Mouse (Mus musculus) neural tube, embryonic 14.5 days (tissue): ENCODE measurements around the gene Fbxo22. TPM values are rescaled to one million over a fixed set of nuclear protein-coding genes. Genes with fewer than 3 reads are reported as not detected.

Experiments
- ATAC-seq: fragments of 200-750 bp; cut with Nextera tagmentation; 2 replicates; pipeline ENCODE4 v1.8.0; 2017; ENCODE audit warnings: low read depth, mild to moderate bottlenecking, moderate TSS enrichment, moderate library complexity
- H3K27ac ChIP-seq: fragments of 300-500 bp; sonication (generic); 2 replicates; pipeline ENCODE4 v1.5.1; 2014; ENCODE audit warnings: low read depth, mild to moderate bottlenecking, control low read depth, low read length, moderate library complexity, mixed read lengths
- H3K27me3 ChIP-seq: fragments of 300-500 bp; sonication (generic); 2 replicates; pipeline ENCODE4 v1.6.1; 2014; ENCODE audit warnings: low read length; ENCODE audit not compliant: control insufficient read depth, insufficient read depth
- H3K36me3 ChIP-seq: fragments of 300-500 bp; sonication (generic); 2 replicates; pipeline ENCODE4 v1.6.1; 2014; ENCODE audit warnings: low read length, mixed read lengths; ENCODE audit not compliant: control insufficient read depth, insufficient read depth
- H3K4me1 ChIP-seq: fragments of 300-500 bp; sonication (generic); 2 replicates; pipeline ENCODE4 v1.6.1; 2014; ENCODE audit warnings: low read length; ENCODE audit not compliant: control insufficient read depth, insufficient read depth
- H3K4me2 ChIP-seq: fragments of 300-500 bp; sonication (generic); 2 replicates; pipeline ENCODE4 v1.6.1; 2014; ENCODE audit warnings: mild to moderate bottlenecking, low read depth, low read length, control low read depth
- H3K4me3 ChIP-seq: fragments of 300-500 bp; sonication (generic); 2 replicates; pipeline ENCODE4 v1.5.1; 2014; ENCODE audit warnings: low read depth, low read length, control low read depth, mixed read lengths
- H3K9ac ChIP-seq: fragments of 300-500 bp; sonication (generic); replicated peaks from 2 replicates; pipeline ENCODE4 v1.6.1; 2014; ENCODE audit warnings: low read depth, mild to moderate bottlenecking, control low read depth, low read length, mixed read lengths
- H3K9me3 ChIP-seq: fragments of 300-500 bp; sonication (generic); 2 replicates; pipeline ENCODE4 v1.6.1; 2016; ENCODE audit warnings: low read length; ENCODE audit not compliant: control insufficient read depth
- WGBS: fragments of 180-500 bp; shearing (Covaris S2); extraction: QIAGEN DNeasy Blood & Tissue Kit; methylation state at CpG from one replicate; pipeline ENCODE4 v1.1.7; 2014; 5-methylcytosine and 5-hydroxymethylcytosine counted together
- polyA plus RNA-seq: library from polyadenylated mRNA; unstranded; fragments of >200 nt; fragmentation: Nextera tagmentation; extraction: Ambion mirVana; gene quantifications from 2 replicates; pipeline ENCODE4 v1.2.1, GENCODE M21; 2014

The Fbxo22 gene
- polyA plus RNA-seq, 1 experiment from 2014 or later: 85.6 TPM

DNA sequence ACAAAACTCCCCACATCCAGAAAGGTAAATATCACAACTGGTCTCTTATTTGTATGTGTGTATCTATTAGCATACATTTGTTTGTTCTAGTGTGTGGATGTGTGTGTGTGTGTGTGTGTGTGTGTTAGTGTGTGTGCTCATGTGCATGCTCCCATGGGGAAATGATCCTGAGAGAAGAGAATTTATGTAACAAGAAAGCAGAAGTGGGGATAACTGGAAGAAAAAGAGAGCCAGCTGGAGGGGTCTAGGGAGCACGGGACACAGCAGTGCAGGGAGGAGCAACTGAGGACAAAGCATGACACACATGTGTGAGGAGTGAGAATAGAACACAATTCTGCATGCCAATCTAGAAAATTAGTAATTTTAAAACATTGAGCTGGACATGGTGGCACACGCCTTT, 48.4 kb downstream of the Fbxo22 start:
- Histone ChIP-seq H3K4me2 (no peak overlapping the region), H3K9me3 (no peaks in the 10 kb centered on the region), H3K36me3 (no peaks in the 10 kb centered on the region), H3K4me3 (no peak overlapping the region), H3K27ac (no peak overlapping the region), H3K27me3 (no peaks in the 10 kb centered on the region), H3K9ac (no peak overlapping the region), H3K4me1 (no peaks in the 10 kb centered on the region)
- WGBS: 88% methylated on average over 2 of the region's 2 CpGs
- no peak for ATAC-seq

DNA sequence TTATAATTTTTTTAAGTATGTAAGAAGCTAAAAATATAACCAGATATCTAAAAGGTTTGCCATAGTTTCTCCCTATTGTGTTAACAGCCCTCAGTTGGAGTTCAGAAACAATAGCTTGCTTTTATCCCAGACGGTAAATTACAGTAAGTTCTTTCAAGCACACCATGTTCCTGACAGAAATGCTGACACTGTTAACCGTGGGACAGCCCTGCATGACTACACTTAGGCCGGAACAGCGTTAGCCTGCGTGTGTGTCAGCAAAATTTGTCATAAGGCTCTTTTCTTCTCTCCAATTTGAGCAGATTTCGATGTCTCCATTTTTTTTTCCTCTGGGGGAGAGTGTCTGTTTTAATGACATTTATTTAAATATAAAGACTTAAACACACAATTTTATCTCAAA, 51.0 kb downstream of the Fbxo22 start:
- 52% methylated on average over 6 of the region's 6 CpGs for WGBS

DNA sequence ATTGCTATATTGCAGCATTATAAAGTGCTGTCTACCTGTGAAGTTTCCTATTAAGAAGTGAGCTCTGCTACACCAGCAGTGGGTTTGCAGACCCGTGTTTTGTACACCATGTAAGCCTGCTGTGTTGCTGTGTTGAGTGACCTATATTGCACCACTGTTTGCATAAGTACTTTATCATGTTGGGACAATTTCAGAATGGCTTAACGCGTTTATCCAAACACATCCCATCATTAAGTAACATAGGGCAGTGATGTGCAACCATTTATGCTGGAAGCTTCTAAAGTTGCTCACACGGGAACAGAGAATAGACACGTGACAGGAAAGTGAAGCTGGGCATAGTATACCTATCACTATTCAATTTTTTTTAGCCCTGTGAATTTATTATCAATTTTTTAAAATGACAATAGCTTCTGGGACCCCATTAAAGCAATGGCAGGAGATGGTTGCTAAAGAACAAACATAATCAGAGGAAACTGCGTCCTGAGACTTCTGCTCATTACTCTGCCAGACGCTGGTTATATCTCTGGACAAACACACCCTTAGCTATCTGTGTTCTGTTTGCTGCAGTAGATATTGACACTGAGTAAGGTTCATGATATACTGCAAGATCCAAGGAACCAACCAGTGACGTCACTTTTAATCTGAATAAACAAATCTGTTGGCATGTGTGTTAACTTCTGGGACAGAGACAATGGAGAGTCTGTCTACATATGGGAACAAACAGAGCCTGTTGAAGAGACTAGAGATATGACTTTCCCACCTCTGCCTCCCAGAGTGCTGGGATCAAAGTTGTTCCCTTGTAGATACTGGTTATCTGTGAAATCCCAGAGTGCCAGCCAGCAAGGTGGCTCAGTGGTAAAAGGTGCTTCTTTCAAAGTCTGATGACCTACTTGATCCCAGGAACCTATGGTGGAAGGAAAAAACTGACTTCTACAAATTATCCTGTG, 55.9 kb downstream of the Fbxo22 start:
- no peak for ATAC-seq

More for the DNA sequence above, 51.0 kb downstream of the Fbxo22 start:
- Histone ChIP-seq H3K9ac (no peak overlapping the region), H3K27ac (no peak overlapping the region), H3K4me1 (no peaks in the 10 kb centered on the region), H3K4me2 (no peak overlapping the region), H3K36me3 (no peaks in the 10 kb centered on the region), H3K27me3 (no peaks in the 10 kb centered on the region), H3K9me3 (no peaks in the 10 kb centered on the region), H3K4me3 (no peak overlapping the region)
- no peak for ATAC-seq

GRCm38 (mm10) chr9:55271960-55272560, 63.3 kb downstream of the Fbxo22 start:
- H3K9ac ChIP-seq: no peak overlapping the region
- WGBS: 58% methylated on average over 5 of the region's 5 CpGs
- H3K27ac ChIP-seq: no peak overlapping the region
- no peaks in the 10 kb centered on the region for H3K27me3 ChIP-seq
- ATAC-seq: no peak
- H3K9me3 ChIP-seq: no peaks in the 10 kb centered on the region
- H3K4me1 ChIP-seq: no peaks in the 10 kb centered on the region
- H3K36me3 ChIP-seq: no peaks in the 10 kb centered on the region
- no peak overlapping the region for H3K4me3 ChIP-seq
- H3K4me2 ChIP-seq: no peak overlapping the region

More for the DNA sequence above, 55.9 kb downstream of the Fbxo22 start:
- H3K9me3 ChIP-seq: no peaks in the 10 kb centered on the region
- H3K4me2 ChIP-seq: no peak overlapping the region
- no peak overlapping the region for H3K9ac ChIP-seq
- WGBS: 81% methylated on average over 8 of the region's 8 CpGs
- H3K27ac ChIP-seq: no peak overlapping the region
- no peaks in the 10 kb centered on the region for H3K36me3 ChIP-seq
- H3K27me3 ChIP-seq: no peaks in the 10 kb centered on the region
- no peaks in the 10 kb centered on the region for H3K4me1 ChIP-seq
- no peak overlapping the region for H3K4me3 ChIP-seq

DNA sequence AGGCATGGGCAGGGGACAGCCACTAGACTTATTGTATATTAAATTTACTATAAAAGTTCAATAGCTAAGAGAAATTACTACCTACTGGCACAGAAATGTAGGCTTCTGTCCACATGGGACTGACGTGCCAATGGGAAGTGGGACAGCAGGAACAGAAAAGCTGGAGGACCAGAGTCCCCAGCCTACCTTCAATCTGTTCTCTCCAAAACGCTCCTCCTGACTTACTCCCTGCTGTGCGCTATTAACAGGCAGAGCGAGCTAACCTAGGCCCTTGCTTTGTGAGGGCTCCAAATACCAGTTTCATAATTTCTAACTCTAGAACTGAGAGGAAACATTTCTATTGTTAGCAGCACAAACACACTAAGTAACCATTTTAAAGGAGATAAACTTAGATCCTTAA, 65.2 kb downstream of the Fbxo22 start:
- Histone ChIP-seq H3K27me3 (no peaks in the 10 kb centered on the region), H3K27ac (no peak overlapping the region), H3K9me3 (no peaks in the 10 kb centered on the region), H3K4me3 (no peak overlapping the region), H3K4me2 (no peak overlapping the region), H3K36me3 (no peaks in the 10 kb centered on the region), H3K4me1 (no peaks in the 10 kb centered on the region), H3K9ac (no peak overlapping the region)
- no peak for ATAC-seq
- WGBS: 55% methylated on average over 4 of the region's 4 CpGs

Other genes with a start within 250 kb of the Fbxo22 start
- 5.1 TPM in 2 replicates for gene Chrna5, start 228.0 kb upstream of the Fbxo22 start, polyA plus RNA-seq
- gene Chrna3, start 182.4 kb upstream of the Fbxo22 start, polyA plus RNA-seq: 24.8 and 26.8 TPM in 2 replicates
- gene Chrnb4, start 160.1 kb upstream of the Fbxo22 start, polyA plus RNA-seq: 1.4 and 1.5 TPM in 2 replicates
- gene Ube2q2, start 60.1 kb upstream of the Fbxo22 start, polyA plus RNA-seq: 57.1 and 57.7 TPM in 2 replicates
- gene Nrg4, start 117.9 kb downstream of the Fbxo22 start, polyA plus RNA-seq: 1.5 and 2.8 TPM in 2 replicates
- gene Tmem266, start 118.0 kb downstream of the Fbxo22 start, polyA plus RNA-seq: 1.9 and 2.2 TPM in 2 replicates